Mouse (Mus musculus) CH12.LX (cell line): ENCODE data around the gene Fmn2.

ENCODE experiments used
- CTCF ChIP-seq, 2 experiments: IDR thresholded peaks in 1 of 2; conservative IDR thresholded peaks in 1 of 2; 2 replicates each; pipeline ENCODE4 v1.5.1; 2011 to 2012; ENCODE audit warnings: low read depth in 2 of 2, low read length in 2 of 2, improper control_type of control experiment in 1 of 2, inconsistent platforms in 1 of 2, mild to moderate bottlenecking in 1 of 2, moderate library complexity in 1 of 2
- EP300 ChIP-seq: IDR thresholded peaks from 2 replicates; pipeline ENCODE4 v1.6.1; 2011; ENCODE audit warnings: low read length, improper control_type of control experiment
- JUND ChIP-seq: conservative IDR thresholded peaks from 2 replicates; pipeline ENCODE4 v1.6.1; 2011; ENCODE audit warnings: low read depth, low read length, improper control_type of control experiment
- MAZ ChIP-seq: IDR thresholded peaks from 2 replicates; pipeline ENCODE4 v1.6.1; 2012; ENCODE audit warnings: low read depth, mild to moderate bottlenecking, inconsistent platforms, low read length, improper control_type of control experiment, moderate library complexity
- POLR2A ChIP-seq: IDR thresholded peaks from 2 replicates; pipeline ENCODE4 v1.6.1; 2011; ENCODE audit warnings: low read depth, mild to moderate bottlenecking, improper control_type of control experiment, low read length
- RCOR1 ChIP-seq: conservative IDR thresholded peaks from 2 replicates; pipeline ENCODE4 v1.6.1; 2012; ENCODE audit warnings: low read depth, mild to moderate bottlenecking, inconsistent platforms, low read length, improper control_type of control experiment
- TBP ChIP-seq: conservative IDR thresholded peaks from 2 replicates; pipeline ENCODE4 v1.6.1; 2011; ENCODE audit warnings: low read depth, low read length, improper control_type of control experiment
- TCF12 ChIP-seq: IDR thresholded peaks from 2 replicates; pipeline ENCODE4 v1.6.1; 2014; ENCODE audit warnings: low read depth, mild to moderate bottlenecking, inconsistent platforms, low read length, improper control_type of control experiment
- UBTF ChIP-seq: IDR thresholded peaks from 2 replicates; pipeline ENCODE4 v1.6.1; 2012; ENCODE audit warnings: low read depth, mild to moderate bottlenecking, inconsistent platforms, low read length, improper control_type of control experiment, moderate library complexity
- ZKSCAN1 ChIP-seq: IDR thresholded peaks from 2 replicates; pipeline ENCODE4 v1.6.1; 2012; ENCODE audit warnings: low read depth, inconsistent platforms, low read length, improper control_type of control experiment, borderline replicate concordance
- ZNF384 ChIP-seq: IDR thresholded peaks from 2 replicates; pipeline ENCODE4 v1.6.1; 2012; ENCODE audit warnings: low read depth, low read length, improper control_type of control experiment, inconsistent platforms

GRCm38 (mm10) chr1:174621512-174621911, 119.9 kb downstream of the Fmn2 start:
- TF ChIP-seq ZNF384 (no peak), ZKSCAN1 (no peak), CTCF (conservative IDR thresholded peaks at IDR 0.05 in 1 of 2, IDR thresholded peaks at IDR 0.05 in 1 of 2; ENCODE audit: low read depth in 2 of 2, low read length in 2 of 2) (no peak), POLR2A (no peak), TCF12 (no peak), UBTF (no peak), EP300 (no peak), TBP (no peak), JUND (no peak), RCOR1 (no peak), MAZ (no peak)
